Mouse (Mus musculus) gastrocnemius, adult 18-20 months (tissue): ENCODE results near the gene Rpl13. TPM values are rescaled to one million over a fixed set of nuclear protein-coding genes. Genes with fewer than 3 reads are reported as not detected.

Experiments used
- DNase-seq: peaks from one replicate; pipeline ENCODE4 v3.0.0; 2021; ENCODE audit warnings: low spot score
- microRNA-seq: library from miRNA; unstranded; fragments of <30 nt; microRNA quantifications from one replicate; pipeline ENCODE4 v1.2.0, GENCODE M21; 2021
- total RNA-seq, 2 experiments: library from RNA; stranded (reverse); gene quantifications; 2 replicates each; pipeline ENCODE4 v1.2.3; 2021

The Rpl13 gene
- total RNA-seq, 2 experiments from 2014 or later: 432 to 435 TPM

DNA sequence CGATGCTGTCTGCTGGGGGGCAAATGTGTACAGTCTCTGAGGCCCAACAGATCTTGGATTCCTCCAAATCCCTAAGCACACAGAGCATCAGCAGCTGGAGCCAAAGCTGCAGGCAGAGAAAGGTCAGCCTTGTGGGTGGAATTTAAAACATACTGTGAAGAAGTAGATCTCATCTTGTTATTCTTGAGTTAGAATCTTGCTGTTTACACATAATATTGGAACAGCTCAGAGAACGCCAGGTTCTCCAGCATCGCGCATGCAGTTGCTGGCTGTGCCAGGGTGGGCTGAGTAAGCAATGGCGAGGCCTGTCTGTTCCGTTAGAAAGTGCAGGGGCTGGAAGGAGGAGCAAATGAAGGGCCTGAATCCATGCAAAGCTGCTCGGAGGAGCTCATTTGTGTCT lies 44.2 kb downstream of the Rpl13 start:
- DNase-seq: peak; percentile 43

DNA sequence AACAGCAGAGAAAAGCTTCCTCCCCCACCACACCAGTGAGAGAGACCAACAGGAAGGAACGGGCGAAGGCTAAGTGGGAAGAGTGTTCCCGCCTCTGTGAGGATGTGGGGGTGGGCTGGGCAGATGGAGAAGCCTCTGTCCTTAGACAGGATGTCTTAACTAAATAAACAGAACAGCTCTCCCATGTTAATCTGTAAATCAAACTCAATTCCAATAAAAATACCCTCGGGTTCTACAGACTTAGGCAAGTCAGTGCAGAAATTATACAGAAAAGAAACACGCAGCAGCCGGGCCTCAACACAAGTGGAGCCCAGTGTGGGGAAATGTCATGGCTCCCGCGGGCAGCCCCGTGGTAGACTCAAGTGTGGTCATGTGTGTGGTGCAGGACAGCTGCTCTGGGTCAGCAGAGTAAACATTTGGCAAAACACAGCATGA lies 48.6 kb downstream of the Rpl13 start:
- DNase-seq: no peak

Small RNA genes lying within 50 kb of the gene (microRNA-seq; reads per million reads assigned to microRNA genes)
- gene Mir7079 (not detected), gene Mir7080 (not detected)

Other genes with a start within 250 kb of the Rpl13 start
- 10 to 100 TPM; 61.1 to 68.9 TPM for gene Ankrd11, start 60.1 kb upstream of the Rpl13 start, total RNA-seq
- 10 to 100 TPM; 73.9 to 77.4 TPM for gene Spg7, start 39.4 kb upstream of the Rpl13 start, total RNA-seq
- under 1 TPM in 1 of 2 experiments, not detected in 1; 0.14 TPM for gene Cpne7, start 15.0 kb downstream of the Rpl13 start, total RNA-seq
- gene Sult5a1, start 56.0 kb downstream of the Rpl13 start, total RNA-seq: 1 to 10 TPM; 1.7 to 2.2 TPM
- gene Dpep1, start 83.9 kb downstream of the Rpl13 start, total RNA-seq: 10 to 100 TPM in 1 of 2 experiments, 1 to 10 TPM in 1; 8.9 to 14.4 TPM
- 10 to 100 TPM; 57.2 to 68.0 TPM for gene Chmp1a, start 110.4 kb downstream of the Rpl13 start, total RNA-seq
- gene Spata33, start 110.5 kb downstream of the Rpl13 start, total RNA-seq: 1 to 10 TPM in 1 of 2 experiments, under 1 TPM in 1; 0.83 to 2.1 TPM
- gene Cdk10, start 122.5 kb downstream of the Rpl13 start, total RNA-seq: 10 to 100 TPM; 11.6 to 12.1 TPM
- gene Spata2l, start 133.9 kb downstream of the Rpl13 start, total RNA-seq: 1 to 10 TPM; 1.1 to 1.7 TPM
- gene Zfp276, start 151.8 kb downstream of the Rpl13 start, total RNA-seq: 1 to 10 TPM; 5.1 to 5.2 TPM
- 10 to 100 TPM; 17.2 to 18.8 TPM for gene Vps9d1, start 152.0 kb downstream of the Rpl13 start, total RNA-seq
- gene Fanca, start 216.2 kb downstream of the Rpl13 start, total RNA-seq: not detected
- gene Spire2, start 230.4 kb downstream of the Rpl13 start, total RNA-seq: under 1 TPM in 1 of 2 experiments, not detected in 1; 0.09 TPM